Mouse (Mus musculus): ENCODE data around the gene Cfap299. TPM values are rescaled to one million over a fixed set of nuclear protein-coding genes. Genes with fewer than 3 reads are reported as not detected.

The Cfap299 gene
- total RNA-seq, 2 experiments from 2014 or later, result not detected

GRCm38 (mm10) chr5:98782066-98782465, 453.0 kb downstream of the Cfap299 start:
- Histone ChIP-seq H3K4me3 (no peak overlapping the region), H3K27ac (no peak overlapping the region)
- DNase-seq, result no peak
- intact Hi-C loops (cut with DNase I), result no loop called here
- TF ChIP-seq CTCF (IDR thresholded peaks at IDR 0.05), result no peak

GRCm38 (mm10) chr5:98787735-98788134, 458.6 kb downstream of the Cfap299 start:
- TF ChIP-seq CTCF (IDR thresholded peaks at IDR 0.05), result no peak
- intact Hi-C loops (cut with DNase I), result no loop called here
- no peak for DNase-seq
- Histone ChIP-seq H3K27ac (no peak overlapping the region), H3K4me3 (no peak overlapping the region)

- H3K4me3 ChIP-seq, result no peak overlapping the region
- no peak overlapping the region for H3K27ac ChIP-seq
- DNase-seq, result no peak
- intact Hi-C loops (cut with DNase I), result no loop called here
- TF ChIP-seq CTCF (IDR thresholded peaks at IDR 0.05), result no peak
These were observed 459.5 kb downstream of the Cfap299 start for GRCm38 (mm10) chr5:98788568-98788967.

- H3K4me3 ChIP-seq, result no peak overlapping the region
- intact Hi-C loops (cut with DNase I), result no loop called here
- no peak for DNase-seq
- no peak overlapping the region for H3K27ac ChIP-seq
- TF ChIP-seq CTCF (IDR thresholded peaks at IDR 0.05), result no peak
These were observed 461.9 kb downstream of the Cfap299 start for GRCm38 (mm10) chr5:98790894-98791607.

GRCm38 (mm10) chr5:98801495-98801894, 472.4 kb downstream of the Cfap299 start:
- intact Hi-C loops (cut with DNase I), result no loop called here
- no peak for TF ChIP-seq CTCF (IDR thresholded peaks at IDR 0.05)
- H3K4me3 ChIP-seq, result no peak overlapping the region
- DNase-seq, result no peak
- no peak overlapping the region for H3K27ac ChIP-seq

GRCm38 (mm10) chr5:98804761-98805160, 475.7 kb downstream of the Cfap299 start:
- DNase-seq, result no peak
- no peak overlapping the region for H3K27ac ChIP-seq
- no peak for TF ChIP-seq CTCF (IDR thresholded peaks at IDR 0.05)
- no peak overlapping the region for H3K4me3 ChIP-seq
- intact Hi-C loops (cut with DNase I), result no loop called here

GRCm38 (mm10) chr5:98806492-98806891, 477.4 kb downstream of the Cfap299 start:
- H3K4me3 ChIP-seq, result no peak overlapping the region
- H3K27ac ChIP-seq, result no peak overlapping the region
- TF ChIP-seq CTCF (IDR thresholded peaks at IDR 0.05), result no peak
- no peak for DNase-seq
- intact Hi-C loops (cut with DNase I), result no loop called here

GRCm38 (mm10) chr5:98807022-98807421, 477.9 kb downstream of the Cfap299 start:
- no peak for TF ChIP-seq CTCF (IDR thresholded peaks at IDR 0.05)
- intact Hi-C loops (cut with DNase I), result no loop called here
- no peak overlapping the region for H3K4me3 ChIP-seq
- no peak overlapping the region for H3K27ac ChIP-seq
- DNase-seq, result no peak

GRCm38 (mm10) chr5:98807953-98808352, 478.8 kb downstream of the Cfap299 start:
- intact Hi-C loops (cut with DNase I), result no loop called here
- Histone ChIP-seq H3K4me3 (no peak overlapping the region), H3K27ac (no peak overlapping the region)
- DNase-seq, result no peak
- no peak for TF ChIP-seq CTCF (IDR thresholded peaks at IDR 0.05)

GRCm38 (mm10) chr5:98812380-98812779, 483.3 kb downstream of the Cfap299 start:
- intact Hi-C loops (cut with DNase I), result no loop called here
- DNase-seq, result no peak
- Histone ChIP-seq H3K4me3 (no peak overlapping the region), H3K27ac (no peak overlapping the region)
- TF ChIP-seq CTCF (IDR thresholded peaks at IDR 0.05), result no peak

GRCm38 (mm10) chr5:98815269-98815668, 486.2 kb downstream of the Cfap299 start:
- intact Hi-C loops (cut with DNase I), result loop anchor here (5.0 kb wide), 1 partner anchor 1338 kb away; no protein-coding TSS in a partner anchor

GRCm38 (mm10) chr5:98833760-98834159, 504.7 kb downstream of the Cfap299 start:
- intact Hi-C loops (cut with DNase I), result no loop called here
- Histone ChIP-seq H3K27ac (no peak overlapping the region), H3K4me3 (no peak overlapping the region)
- TF ChIP-seq CTCF (IDR thresholded peaks at IDR 0.05), result no peak
- DNase-seq, result no peak

More at GRCm38 (mm10) chr5:98815269-98815668, 486.2 kb downstream of the Cfap299 start:
- no peak for DNase-seq
- TF ChIP-seq CTCF (IDR thresholded peaks at IDR 0.05), result no peak
- H3K27ac ChIP-seq, result no peak overlapping the region
- no peak overlapping the region for H3K4me3 ChIP-seq

- Histone ChIP-seq H3K4me3 (no peak overlapping the region), H3K27ac (no peak overlapping the region)
- intact Hi-C loops (cut with DNase I), result no loop called here
- no peak for TF ChIP-seq CTCF (IDR thresholded peaks at IDR 0.05)
- DNase-seq, result no peak
These were observed 505.2 kb downstream of the Cfap299 start for GRCm38 (mm10) chr5:98834300-98834699.
